Mouse (Mus musculus) intestine, embryonic 14.5 days (tissue): Measurements from ENCODE around the gene 1700020D05Rik. TPM values are rescaled to one million over a fixed set of nuclear protein-coding genes. Genes with fewer than 3 reads are reported as not detected.
A peak's percentile ranks its signal among the peaks of the same experiment; 100 is the strongest.

Source experiments
- ATAC-seq: fragments of 200-750 bp; cut with Nextera tagmentation; replicated peaks from 2 replicates; pipeline ENCODE4 v1.8.0; 2017; ENCODE audit warnings: low read depth, moderate number of reproducible peaks, moderate TSS enrichment, moderate library complexity; ENCODE audit not compliant: low FRiP score, low TSS enrichment
- DNase-seq: peaks from one replicate; pipeline ENCODE4 v3.0.0-alpha.2; 2018; ENCODE audit warnings: low spot score
- H3K27ac ChIP-seq: fragments of 300-500 bp; sonication (generic); 2 replicates; pipeline ENCODE4 v1.5.1; 2014; ENCODE audit warnings: low read depth, mild to moderate bottlenecking, control low read depth
- H3K27me3 ChIP-seq: fragments of 300-500 bp; sonication (generic); replicated peaks from 2 replicates; pipeline ENCODE4 v1.6.1; 2014; ENCODE audit warnings: low read length, control low read depth; ENCODE audit not compliant: control insufficient read depth, insufficient read depth
- H3K36me3 ChIP-seq: fragments of 300-500 bp; sonication (generic); 2 replicates; pipeline ENCODE4 v1.6.1; 2014; ENCODE audit warnings: low read length, control low read depth; ENCODE audit not compliant: control insufficient read depth, insufficient read depth
- H3K4me1 ChIP-seq: fragments of 300-500 bp; sonication (generic); replicated peaks from 2 replicates; pipeline ENCODE4 v1.6.1; 2014; ENCODE audit warnings: low read length, control low read depth, mixed read lengths; ENCODE audit not compliant: control insufficient read depth, insufficient read depth
- H3K4me2 ChIP-seq: fragments of 300-500 bp; sonication (generic); 2 replicates; pipeline ENCODE4 v1.6.1; 2014; ENCODE audit warnings: low read length
- H3K4me3 ChIP-seq: fragments of 300-500 bp; sonication (generic); 2 replicates; pipeline ENCODE4 v1.5.1; 2014; ENCODE audit warnings: low read depth, low read length, control low read depth, mixed read lengths
- H3K9ac ChIP-seq: fragments of 300-500 bp; sonication (generic); 2 replicates; pipeline ENCODE4 v1.6.1; 2014; ENCODE audit warnings: mild to moderate bottlenecking, low read length
- H3K9me3 ChIP-seq: fragments of 300-500 bp; sonication (generic); 2 replicates; pipeline ENCODE4 v1.6.1; 2016; ENCODE audit warnings: low read length, control low read depth; ENCODE audit not compliant: control insufficient read depth
- WGBS: fragments of 180-500 bp; shearing (Covaris S2); extraction: QIAGEN DNeasy Blood & Tissue Kit; methylation state at CpG from one replicate; pipeline ENCODE4 v1.1.7; 2014; 5-methylcytosine and 5-hydroxymethylcytosine counted together
- polyA plus RNA-seq: library from polyadenylated mRNA; unstranded; fragments of >200 nt; fragmentation: Nextera tagmentation; extraction: Ambion mirVana; gene quantifications from 2 replicates; pipeline ENCODE4 v1.2.1, GENCODE M21; 2014

The 1700020D05Rik gene
- polyA plus RNA-seq, 1 experiment from 2014 or later, result not detected

- 78% methylated on average over 5 of the region's 5 CpGs for WGBS
- no peak for DNase-seq
Measured at GRCm38 (mm10) chr19:5525204-5525603, 21.6 kb upstream of the 1700020D05Rik start.

DNA sequence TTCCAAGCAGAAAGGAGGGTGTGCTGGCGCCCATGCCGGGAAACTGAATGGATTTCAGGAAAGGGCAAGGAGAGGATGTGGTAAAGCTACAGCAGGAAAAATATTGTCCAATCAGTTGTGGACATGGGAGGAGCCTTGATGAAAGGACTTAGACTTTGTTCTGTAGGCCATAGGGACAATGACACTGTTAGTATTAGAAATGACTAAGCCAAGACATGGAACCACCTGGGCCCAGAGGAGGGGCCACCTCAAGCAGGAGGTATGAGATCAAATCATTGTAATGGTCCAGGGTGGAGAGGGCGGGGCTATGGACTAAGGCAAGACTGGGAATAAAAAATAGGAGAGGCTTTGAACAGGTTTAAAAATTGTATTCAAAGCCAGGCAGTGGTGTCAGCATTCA lies 15.1 kb upstream of the 1700020D05Rik start:
- Histone ChIP-seq H3K9me3 (no peaks in the 10 kb centered on the region), H3K27ac (no peak overlapping the region), H3K27me3 (no peaks in the 10 kb centered on the region), H3K4me2 (no peak overlapping the region), H3K36me3 (no peaks in the 10 kb centered on the region), H3K4me1 (no peaks in the 10 kb centered on the region), H3K4me3 (no peak overlapping the region), H3K9ac (no peak overlapping the region)
- no peak for DNase-seq
- WGBS, result 90% methylated on average over 3 of the region's 3 CpGs
- ATAC-seq, result no peak

More at GRCm38 (mm10) chr19:5525204-5525603, 21.6 kb upstream of the 1700020D05Rik start:
- H3K36me3 ChIP-seq, result no peaks in the 10 kb centered on the region
- no peaks in the 10 kb centered on the region for H3K9me3 ChIP-seq
- H3K27me3 ChIP-seq, result no peaks in the 10 kb centered on the region
- H3K4me3 ChIP-seq, result no peak overlapping the region
- H3K27ac ChIP-seq, result no peak overlapping the region
- no peak overlapping the region for H3K4me2 ChIP-seq
- H3K9ac ChIP-seq, result no peak overlapping the region
- no peaks in the 10 kb centered on the region for H3K4me1 ChIP-seq
- ATAC-seq, result no peak

DNA sequence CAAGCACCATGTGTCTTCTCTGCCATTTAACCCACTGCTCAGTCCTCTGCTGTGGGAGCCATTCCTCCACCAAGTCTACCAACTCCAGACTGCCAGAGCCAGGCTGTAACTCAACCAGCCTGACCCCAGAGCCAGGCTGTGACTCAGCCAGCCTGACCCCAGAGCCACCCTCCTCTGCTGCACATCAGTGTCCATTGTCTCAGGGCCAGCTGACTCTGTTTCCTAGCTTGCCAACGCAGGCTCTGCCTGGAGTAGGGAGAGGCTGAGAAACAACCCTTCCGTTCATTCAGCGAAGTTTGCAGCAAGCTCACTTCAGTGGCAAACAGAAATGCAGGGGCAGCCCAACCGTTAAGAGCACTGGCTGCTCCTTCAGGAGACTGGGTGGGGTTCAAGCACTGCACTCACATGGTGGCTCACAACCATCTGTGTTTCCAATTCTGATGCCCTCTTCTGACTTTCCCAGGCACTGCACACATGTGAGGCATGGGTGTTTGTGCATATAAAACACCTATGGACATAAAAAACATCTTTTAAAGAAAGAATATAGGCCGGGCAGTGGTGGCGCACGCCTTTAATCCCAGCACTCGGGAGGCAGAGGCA lies 13.4 kb upstream of the 1700020D05Rik start:
- WGBS, result 77% methylated on average over 8 of the region's 8 CpGs
- Histone ChIP-seq H3K4me2 (no peak overlapping the region), H3K9me3 (no peaks in the 10 kb centered on the region), H3K9ac (no peak overlapping the region), H3K27ac (no peak overlapping the region), H3K27me3 (no peaks in the 10 kb centered on the region), H3K4me1 (peaks cover 6% of the 10 kb centered on the region; the same call in 1 of the 2 replicates), H3K36me3 (no peaks in the 10 kb centered on the region), H3K4me3 (no peak overlapping the region)
- no peak for ATAC-seq
- DNase-seq, result no peak

DNA sequence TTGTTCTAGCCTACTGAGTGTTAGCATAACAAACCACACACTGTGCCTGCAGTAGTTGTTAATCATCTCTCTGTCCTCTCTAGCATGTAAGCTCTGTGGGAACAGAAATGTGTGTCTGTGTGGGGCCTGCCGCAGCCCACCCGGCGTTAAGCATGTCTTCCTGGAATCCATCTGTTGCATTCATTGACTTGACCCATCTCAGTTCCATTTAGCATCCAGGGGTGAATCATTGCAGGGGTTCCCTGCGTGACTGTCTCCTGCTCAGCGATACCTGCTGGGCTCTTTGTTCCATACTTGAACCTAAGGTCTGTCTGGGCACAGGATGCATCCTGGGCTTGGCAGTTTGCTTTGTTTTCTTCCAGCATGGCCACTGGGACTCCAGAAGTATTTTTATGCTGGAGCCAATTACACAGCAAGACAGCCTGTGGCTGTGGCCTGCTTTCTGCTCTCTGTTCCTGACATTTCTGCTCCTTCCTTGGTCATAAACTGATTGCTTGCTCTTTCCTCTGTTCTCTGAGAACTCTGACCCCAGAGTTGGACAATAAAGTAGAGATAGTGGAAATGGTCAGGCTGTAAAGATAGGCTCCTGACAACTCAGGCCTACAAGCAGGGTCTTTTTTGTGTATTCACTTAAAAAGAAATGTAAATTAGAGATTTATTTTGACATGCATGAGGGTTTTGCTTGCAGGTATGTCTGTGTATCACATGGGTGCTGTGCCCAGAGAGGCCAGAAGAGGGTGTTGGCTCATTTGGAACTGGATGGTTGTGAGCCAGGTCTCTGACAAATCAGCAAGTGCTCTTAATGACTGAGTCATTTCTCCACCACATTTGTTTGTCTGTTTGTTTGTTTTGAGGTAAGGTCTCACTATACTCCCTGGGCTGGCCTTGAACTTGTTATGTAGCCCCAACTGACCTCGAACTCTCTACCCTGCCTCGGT lies 12.5 kb upstream of the 1700020D05Rik start:
- no peaks in the 10 kb centered on the region for H3K27me3 ChIP-seq
- no peaks in the 10 kb centered on the region for H3K9me3 ChIP-seq
- H3K9ac ChIP-seq, result no peak overlapping the region
- no peak overlapping the region for H3K4me3 ChIP-seq
- peaks cover 6% of the 10 kb centered on the region; the same call in 1 of the 2 replicates for H3K4me1 ChIP-seq
- ATAC-seq, result no peak
- H3K4me2 ChIP-seq, result no peak overlapping the region
- WGBS, result 77% methylated on average over 7 of the region's 7 CpGs
- no peak for DNase-seq
- H3K36me3 ChIP-seq, result no peaks in the 10 kb centered on the region
- 0 out of 2 replicates have a peak overlapping the region, but pooled peaks have one; percentile 6 for H3K27ac ChIP-seq

- no peak overlapping the region for H3K27ac ChIP-seq
- peaks cover 14% of the 10 kb centered on the region for H3K4me1 ChIP-seq
- no peak for DNase-seq
- no peak overlapping the region for H3K4me3 ChIP-seq
- H3K9ac ChIP-seq, result no peak overlapping the region
- WGBS, result 84% methylated on average over 3 of the region's 3 CpGs
- no peak overlapping the region for H3K4me2 ChIP-seq
- H3K9me3 ChIP-seq, result no peaks in the 10 kb centered on the region
- no peaks in the 10 kb centered on the region for H3K36me3 ChIP-seq
- H3K27me3 ChIP-seq, result no peaks in the 10 kb centered on the region
- ATAC-seq, result no peak
Measured at GRCm38 (mm10) chr19:5513005-5513349, 9.4 kb upstream of the 1700020D05Rik start.

DNA sequence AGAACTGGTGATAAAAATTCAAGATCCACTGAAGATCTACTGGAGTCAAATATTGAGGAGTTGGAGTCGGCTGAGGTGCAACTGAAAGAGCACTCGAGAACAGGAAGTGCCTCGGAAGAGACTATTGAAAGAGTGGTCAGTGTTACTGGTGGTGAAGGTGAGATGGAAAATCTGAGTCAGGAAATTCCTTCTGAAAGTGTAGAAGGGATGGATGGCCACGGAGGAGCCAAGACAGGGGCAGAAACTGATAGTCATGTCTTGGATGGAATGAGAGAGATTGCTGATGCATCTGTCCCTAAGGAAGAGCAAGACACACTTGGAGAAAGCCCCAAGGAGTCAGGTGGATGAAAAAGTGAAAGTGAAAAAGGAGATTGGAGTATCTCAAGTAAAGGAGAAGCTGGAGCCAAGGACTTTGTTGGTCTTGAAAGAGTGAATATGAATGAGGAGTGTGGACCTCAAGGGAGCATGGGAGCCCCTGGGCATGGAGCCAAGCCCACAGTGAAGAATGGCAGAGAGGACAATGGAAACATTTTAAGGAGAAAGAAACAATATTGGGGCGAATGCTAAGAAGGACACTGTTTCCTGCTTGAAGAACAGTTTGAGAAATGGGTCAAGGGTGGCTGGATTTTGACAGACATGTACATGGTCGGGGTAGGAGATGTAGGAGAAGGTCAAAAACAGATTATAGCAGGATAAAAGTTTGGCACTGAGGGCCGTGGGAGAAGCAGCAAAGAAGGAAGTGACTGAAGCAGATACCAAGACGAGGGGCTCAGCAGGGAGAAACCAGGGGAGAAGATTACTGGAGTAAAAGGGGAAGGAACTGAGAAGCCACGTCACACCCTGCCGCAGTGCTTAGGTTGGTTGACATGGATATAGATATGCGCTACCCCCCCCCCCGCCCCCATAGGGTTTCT lies 8.8 kb upstream of the 1700020D05Rik start:
- whole genome bisulfite sequencing, result 77% methylated on average over 12 of the region's 12 CpGs
- H3K36me3 ChIP-seq, result no peaks in the 10 kb centered on the region
- no peak overlapping the region for H3K9ac ChIP-seq
- peak overlapping the region; percentile 3; the same call in 1 of the 2 replicates for H3K4me2 ChIP-seq
- H3K27me3 ChIP-seq, result no peaks in the 10 kb centered on the region
- no peak overlapping the region for H3K4me3 ChIP-seq
- no peaks in the 10 kb centered on the region for H3K9me3 ChIP-seq
- no peak overlapping the region for H3K27ac ChIP-seq
- H3K4me1 ChIP-seq, result peaks cover 14% of the 10 kb centered on the region
- no peak for ATAC-seq
- DNase-seq, result no peak

DNA sequence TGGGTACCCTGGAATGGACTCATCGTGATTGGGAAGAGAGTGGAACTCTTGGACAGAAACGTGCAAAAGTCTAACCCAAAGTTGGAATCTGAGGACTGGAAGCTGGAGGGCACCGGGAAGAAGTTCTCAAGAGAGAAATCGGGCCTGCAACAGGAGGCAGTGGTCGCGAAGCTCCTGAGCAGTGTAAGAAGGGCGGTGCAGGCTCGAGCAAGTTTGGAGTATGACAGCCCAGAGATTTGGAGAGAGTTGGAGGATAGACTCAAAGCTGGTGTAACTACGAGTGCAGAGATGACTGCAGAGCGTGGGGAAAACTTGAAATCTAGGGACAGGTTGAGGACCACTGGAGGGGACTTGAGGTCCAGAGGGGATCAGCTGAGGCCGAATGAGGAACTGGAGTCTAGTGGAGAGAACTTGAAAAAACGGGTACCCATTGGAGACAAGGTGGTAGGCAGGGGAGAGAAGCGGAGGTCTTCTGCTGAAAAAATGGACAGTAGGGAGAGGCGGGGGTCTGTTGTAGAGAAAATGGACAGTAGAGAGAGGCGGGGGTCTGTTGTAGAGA lies 7.6 kb upstream of the 1700020D05Rik start:
- 50% methylated on average over 15 of the region's 15 CpGs for WGBS
- DNase-seq, result no peak

More for the DNA sequence above, 7.6 kb upstream of the 1700020D05Rik start:
- Histone ChIP-seq H3K4me2 (peak overlapping the region; percentile 86), H3K9me3 (no peaks in the 10 kb centered on the region), H3K9ac (peak overlapping the region; percentile 58), H3K4me3 (peak overlapping the region; percentile 48), H3K4me1 (peaks cover 14% of the 10 kb centered on the region), H3K27me3 (no peaks in the 10 kb centered on the region), H3K27ac (0 out of 2 replicates have a peak overlapping the region, but pooled peaks have one; percentile 11), H3K36me3 (no peaks in the 10 kb centered on the region)
- ATAC-seq, result no peak
